Mouse (Mus musculus) limb, embryonic 10.5 days (tissue): ENCODE results near the gene Dnah17. TPM values are rescaled to one million over a fixed set of nuclear protein-coding genes. Genes with fewer than 3 reads are reported as not detected.
A peak's percentile ranks its signal among the peaks of the same experiment; 100 is the strongest.

ENCODE experiments used
- DNase-seq: peaks from one replicate; pipeline ENCODE4 v3.0.0-alpha.2; 2017; ENCODE audit warnings: low spot score
- H3K27ac ChIP-seq: fragments of 300-500 bp; sonication (generic); 2 replicates; pipeline ENCODE4 v1.5.1; 2016; ENCODE audit warnings: mild to moderate bottlenecking
- H3K27me3 ChIP-seq: fragments of 300-500 bp; sonication (generic); 2 replicates; pipeline ENCODE4 v1.6.1; 2016; ENCODE audit warnings: low read depth, mild to moderate bottlenecking; ENCODE audit not compliant: poor library complexity, severe bottlenecking
- H3K36me3 ChIP-seq: fragments of 300-500 bp; sonication (generic); 2 replicates; pipeline ENCODE4 v1.6.1; 2016; ENCODE audit warnings: mild to moderate bottlenecking, moderate library complexity
- H3K4me1 ChIP-seq: fragments of 300-500 bp; sonication (generic); 2 replicates; pipeline ENCODE4 v1.6.1; 2016
- H3K4me3 ChIP-seq: fragments of 300-500 bp; sonication (generic); 2 replicates; pipeline ENCODE4 v1.5.1; 2016; ENCODE audit warnings: mild to moderate bottlenecking, moderate library complexity
- H3K9me3 ChIP-seq: fragments of 300-500 bp; sonication (generic); replicated peaks from 2 replicates; pipeline ENCODE4 v1.6.1; 2016; ENCODE audit warnings: mild to moderate bottlenecking
- WGBS: fragments of 180-500 bp; shearing (Covaris S2); methylation state at CpG from one replicate; pipeline ENCODE4 v1.1.7; 2016; 5-methylcytosine and 5-hydroxymethylcytosine counted together
- polyA plus RNA-seq: library from polyadenylated mRNA; unstranded; fragments of >200 nt; fragmentation: Nextera tagmentation; extraction: Ambion mirVana; gene quantifications from 2 replicates; pipeline ENCODE4 v1.2.1, GENCODE M21; 2016

Dnah17 gene
- polyA plus RNA-seq, 1 experiment from 2014 or later, result 0.23 TPM

- no peak overlapping the region for H3K4me3 ChIP-seq
- H3K27ac ChIP-seq, result no peak overlapping the region
- no peaks in the 10 kb centered on the region for H3K27me3 ChIP-seq
- peaks cover 17% of the 10 kb centered on the region for H3K4me1 ChIP-seq
- H3K9me3 ChIP-seq, result no peaks in the 10 kb centered on the region
- WGBS, result 96% methylated on average over 9 of the region's 9 CpGs
- peaks cover 33% of the 10 kb centered on the region for H3K36me3 ChIP-seq
- no peak for DNase-seq
Measured at GRCm38 (mm10) chr11:118031134-118031533, 99.3 kb downstream of the Dnah17 start.

GRCm38 (mm10) chr11:118029170-118029569 is 101.3 kb downstream of the Dnah17 start:
- Histone ChIP-seq H3K36me3 (peaks cover 53% of the 10 kb centered on the region), H3K4me1 (peaks cover 3% of the 10 kb centered on the region; the same call in 1 of the 2 replicates), H3K27me3 (no peaks in the 10 kb centered on the region), H3K4me3 (no peak overlapping the region), H3K9me3 (no peaks in the 10 kb centered on the region), H3K27ac (no peak overlapping the region)
- WGBS, result 91% methylated on average over 6 of the region's 6 CpGs
- no peak for DNase-seq

GRCm38 (mm10) chr11:118024111-118024510 is 106.3 kb downstream of the Dnah17 start:
- Histone ChIP-seq H3K27ac (no peak overlapping the region), H3K4me3 (no peak overlapping the region), H3K36me3 (peaks cover 81% of the 10 kb centered on the region), H3K27me3 (no peaks in the 10 kb centered on the region), H3K9me3 (no peaks in the 10 kb centered on the region), H3K4me1 (no peaks in the 10 kb centered on the region)
- 82% methylated on average over 2 of the region's 2 CpGs for WGBS
- DNase-seq, result no peak

GRCm38 (mm10) chr11:118023475-118023874 is 107.0 kb downstream of the Dnah17 start:
- no peaks in the 10 kb centered on the region for H3K9me3 ChIP-seq
- WGBS, result 95% methylated on average over 7 of the region's 7 CpGs
- no peak for DNase-seq
- no peaks in the 10 kb centered on the region for H3K27me3 ChIP-seq
- peaks cover 87% of the 10 kb centered on the region for H3K36me3 ChIP-seq
- no peak overlapping the region for H3K27ac ChIP-seq
- no peaks in the 10 kb centered on the region for H3K4me1 ChIP-seq
- no peak overlapping the region for H3K4me3 ChIP-seq

- H3K36me3 ChIP-seq, result peaks cover 98% of the 10 kb centered on the region
- H3K9me3 ChIP-seq, result no peaks in the 10 kb centered on the region
- H3K27me3 ChIP-seq, result no peaks in the 10 kb centered on the region
- H3K4me1 ChIP-seq, result no peaks in the 10 kb centered on the region
- no peak overlapping the region for H3K27ac ChIP-seq
- DNase-seq, result peak; percentile 69
- no peak overlapping the region for H3K4me3 ChIP-seq
- 44% methylated on average over 1 of the region's 1 CpGs for WGBS
Measured at GRCm38 (mm10) chr11:118021806-118022205, 108.6 kb downstream of the Dnah17 start.

GRCm38 (mm10) chr11:118018328-118018727 is 112.1 kb downstream of the Dnah17 start:
- DNase-seq, result peak; percentile 39
- Histone ChIP-seq H3K27ac (no peak overlapping the region), H3K9me3 (no peaks in the 10 kb centered on the region), H3K36me3 (peaks cover 95% of the 10 kb centered on the region), H3K27me3 (no peaks in the 10 kb centered on the region), H3K4me3 (no peak overlapping the region), H3K4me1 (peaks cover 12% of the 10 kb centered on the region; the same call in 1 of the 2 replicates)
- 96% methylated on average over 4 of the region's 4 CpGs for WGBS

GRCm38 (mm10) chr11:118015381-118016145 is 114.9 kb downstream of the Dnah17 start:
- no peak overlapping the region for H3K27ac ChIP-seq
- 92% methylated on average over 8 of the region's 8 CpGs for WGBS

GRCm38 (mm10) chr11:118014391-118014995 is 115.9 kb downstream of the Dnah17 start:
- peaks cover 86% of the 10 kb centered on the region for H3K36me3 ChIP-seq
- H3K4me1 ChIP-seq, result peaks cover 40% of the 10 kb centered on the region
- 84% methylated on average over 12 of the region's 12 CpGs for WGBS

More at GRCm38 (mm10) chr11:118015381-118016145, 114.9 kb downstream of the Dnah17 start:
- DNase-seq, result no peak
- Histone ChIP-seq H3K9me3 (no peaks in the 10 kb centered on the region), H3K36me3 (peaks cover 86% of the 10 kb centered on the region), H3K27me3 (no peaks in the 10 kb centered on the region), H3K4me3 (no peak overlapping the region), H3K4me1 (peaks cover 35% of the 10 kb centered on the region)

GRCm38 (mm10) chr11:118013339-118013738 is 117.1 kb downstream of the Dnah17 start:
- Histone ChIP-seq H3K27me3 (no peaks in the 10 kb centered on the region; the same call in 1 of the 2 replicates), H3K9me3 (no peaks in the 10 kb centered on the region), H3K36me3 (peaks cover 81% of the 10 kb centered on the region), H3K4me1 (peaks cover 52% of the 10 kb centered on the region), H3K4me3 (no peak overlapping the region), H3K27ac (no peak overlapping the region)
- WGBS, result 72% methylated on average over 2 of the region's 2 CpGs
- DNase-seq, result no peak

More at GRCm38 (mm10) chr11:118014391-118014995, 115.9 kb downstream of the Dnah17 start:
- no peaks in the 10 kb centered on the region for H3K9me3 ChIP-seq
- no peaks in the 10 kb centered on the region for H3K27me3 ChIP-seq
- no peak for DNase-seq
- no peak overlapping the region for H3K4me3 ChIP-seq
- no peak overlapping the region for H3K27ac ChIP-seq

- H3K36me3 ChIP-seq, result peaks cover 79% of the 10 kb centered on the region
- 88% methylated on average over 1 of the region's 1 CpGs for WGBS
- no peak overlapping the region for H3K4me3 ChIP-seq
- no peak for DNase-seq
- no peaks in the 10 kb centered on the region for H3K9me3 ChIP-seq
- no peak overlapping the region for H3K27ac ChIP-seq
- H3K27me3 ChIP-seq, result no peaks in the 10 kb centered on the region; the same call in 1 of the 2 replicates
- peaks cover 59% of the 10 kb centered on the region for H3K4me1 ChIP-seq
Measured at GRCm38 (mm10) chr11:118012595-118012994, 117.8 kb downstream of the Dnah17 start.

GRCm38 (mm10) chr11:118009865-118010571 is 120.4 kb downstream of the Dnah17 start:
- peaks cover 77% of the 10 kb centered on the region for H3K36me3 ChIP-seq
- H3K4me3 ChIP-seq, result no peak overlapping the region
- no peak for DNase-seq
- no peaks in the 10 kb centered on the region; the same call in 1 of the 2 replicates for H3K27me3 ChIP-seq
- 69% methylated on average over 4 of the region's 4 CpGs for WGBS
- no peaks in the 10 kb centered on the region for H3K9me3 ChIP-seq
- peaks cover 63% of the 10 kb centered on the region for H3K4me1 ChIP-seq
- peak overlapping the region; percentile 12; the same call in 1 of the 2 replicates for H3K27ac ChIP-seq

GRCm38 (mm10) chr11:118008843-118009242 is 121.6 kb downstream of the Dnah17 start:
- peaks cover 56% of the 10 kb centered on the region for H3K4me1 ChIP-seq
- 0 out of 2 replicates have a peak overlapping the region, but pooled peaks have one; percentile 12 for H3K27ac ChIP-seq
- WGBS, result 88% methylated on average over 8 of the region's 8 CpGs
- H3K4me3 ChIP-seq, result no peak overlapping the region
- no peaks in the 10 kb centered on the region; the same call in 1 of the 2 replicates for H3K27me3 ChIP-seq
- DNase-seq, result no peak
- H3K36me3 ChIP-seq, result peaks cover 78% of the 10 kb centered on the region
- H3K9me3 ChIP-seq, result no peaks in the 10 kb centered on the region
